Mouse (Mus musculus): Measurements from ENCODE around the gene Sri.
"Not testable (repeated sequence)": the region's sequence is repeated elsewhere in the genome, so short reads cannot be mapped to it uniquely, and the experiment has no call there.

The Sri gene

DNA sequence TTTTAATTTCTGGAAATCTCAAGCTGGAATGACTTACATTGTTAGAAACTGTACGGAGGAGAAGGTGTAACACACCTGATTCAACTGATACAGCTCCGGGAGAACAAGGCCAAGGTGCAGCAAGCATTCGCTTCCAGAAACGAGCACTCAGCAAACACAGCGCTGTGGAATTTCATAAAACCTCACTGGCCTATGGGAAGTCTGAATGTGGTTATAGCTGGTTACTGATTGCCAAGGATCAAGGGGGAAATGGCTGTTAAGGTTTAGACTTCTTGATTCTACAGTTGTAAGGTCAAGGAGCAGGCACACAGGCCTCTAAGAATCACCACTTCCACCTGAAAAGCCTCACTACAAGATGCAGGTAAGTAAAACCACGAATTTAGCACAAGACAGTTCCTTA is at the start of gene Sri:
Sri (plus strand) TSS at position 224 of the 400 bp plus-strand sequence.
- in situ Hi-C loops (cut with MseI, MboI): no loop called here

DNA sequence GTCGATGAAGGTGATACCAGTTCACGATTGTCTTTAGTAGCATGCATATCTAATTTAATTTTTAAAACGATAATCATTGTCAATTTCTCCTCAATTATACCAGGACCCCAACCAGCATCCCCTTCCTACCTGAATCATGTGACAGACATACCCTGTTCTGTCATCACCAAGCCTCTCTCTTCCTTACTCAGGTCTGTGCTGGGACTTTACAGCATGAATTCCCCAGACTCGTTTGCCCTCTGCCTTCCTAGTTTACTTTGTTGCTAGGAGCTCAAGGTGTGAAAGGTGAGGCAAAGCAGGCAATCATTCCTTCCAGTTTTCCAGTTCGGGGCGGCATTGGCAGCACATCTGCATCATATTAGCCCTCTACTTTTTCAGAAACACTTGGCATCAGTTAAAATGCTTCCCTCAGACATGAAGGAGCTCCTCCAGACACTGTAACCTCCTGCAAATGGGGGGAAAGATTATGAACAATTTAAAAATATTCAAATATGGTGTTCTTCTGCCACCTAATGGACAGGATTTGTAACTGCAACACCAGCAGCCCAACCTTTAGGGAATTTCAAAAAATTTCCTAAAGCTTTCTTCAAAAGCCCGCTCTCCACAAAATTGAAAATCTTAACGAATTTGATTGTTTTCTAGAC is 49.4 kb upstream of the Sri start:
- in situ Hi-C loops (cut with MseI, MboI): loop anchor here in 1 of 2 experiments (25.0 kb wide), 1 partner anchor 384 kb away; no protein-coding TSS in a partner anchor

- in situ Hi-C loops (cut with MseI, MboI): loop anchor here in 1 of 2 experiments (25.0 kb wide), 1 partner anchor 385 kb away; no protein-coding TSS in a partner anchor
Observed at GRCm38 (mm10) chr5:7997086-7997485, 48.8 kb upstream of the Sri start.

DNA sequence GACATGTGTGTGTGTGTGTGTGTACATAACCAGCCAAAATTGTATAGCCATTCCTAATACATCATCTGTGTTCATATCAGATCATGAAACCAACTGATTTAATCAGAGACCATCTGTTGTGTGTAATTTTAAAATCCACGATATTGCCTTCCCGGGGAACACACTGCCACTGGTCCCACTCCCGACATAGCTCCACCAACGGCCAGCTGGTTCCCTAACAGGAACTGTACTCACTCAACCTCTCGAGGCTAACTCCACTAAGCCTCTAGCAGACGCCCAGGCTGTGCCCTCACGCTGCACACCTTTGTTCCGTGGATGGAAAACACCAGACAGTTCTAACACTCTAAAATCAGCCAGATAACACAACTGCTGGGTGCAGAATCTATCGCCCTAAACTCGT is 45.4 kb upstream of the Sri start:
- in situ Hi-C loops (cut with MseI, MboI): no loop called here

GRCm38 (mm10) chr5:8002827-8003226 is 43.1 kb upstream of the Sri start:
- in situ Hi-C loops (cut with MseI, MboI): no loop called here

- in situ Hi-C loops (cut with MseI, MboI): no loop called here
Observed at GRCm38 (mm10) chr5:8013276-8013675, 32.6 kb upstream of the Sri start.

GRCm38 (mm10) chr5:8034596-8034995 is 11.3 kb upstream of the Sri start:
- in situ Hi-C loops (cut with MseI, MboI): not testable (repeated sequence)

GRCm38 (mm10) chr5:8053827-8054226 is 7.9 kb downstream of the Sri start:
- in situ Hi-C loops (cut with MseI, MboI): no loop called here

DNA sequence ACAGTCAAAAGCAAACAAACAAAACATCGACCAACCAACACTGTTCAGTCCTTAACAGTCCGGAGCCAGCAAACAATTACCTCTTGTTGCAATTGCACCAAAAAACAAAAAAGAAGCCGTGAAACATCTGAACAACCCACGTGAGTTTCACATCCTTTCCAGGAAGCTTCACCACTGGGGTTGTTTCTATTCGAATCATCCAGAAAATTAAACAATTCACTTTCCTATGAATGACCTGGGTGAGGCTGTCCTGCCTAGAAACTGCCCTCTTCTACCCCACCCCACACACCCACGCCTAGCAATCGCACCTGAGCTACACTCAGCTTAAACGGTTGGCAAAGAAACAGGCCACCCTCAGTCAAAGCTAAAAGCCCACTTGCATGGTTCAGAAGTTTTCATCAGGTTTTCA is 9.8 kb downstream of the Sri start:
- in situ Hi-C loops (cut with MseI, MboI): no loop called here

GRCm38 (mm10) chr5:8056141-8057017 is 10.5 kb downstream of the Sri start:
- in situ Hi-C loops (cut with MseI, MboI): no loop called here

DNA sequence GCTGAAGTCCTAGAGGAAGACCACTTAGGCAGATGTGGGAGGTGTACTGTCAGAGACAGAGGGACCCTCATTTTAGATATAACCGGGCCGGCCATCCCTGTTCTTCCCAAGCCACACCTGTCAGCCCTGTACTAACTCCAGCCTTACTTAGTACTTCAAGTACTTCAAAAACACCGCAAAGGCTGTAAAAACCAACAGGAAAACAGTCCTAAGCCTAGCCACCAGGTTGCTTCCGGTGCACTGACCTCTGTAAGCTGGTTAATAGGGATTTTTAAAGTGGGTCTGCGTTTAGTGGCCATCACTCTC is 11.1 kb downstream of the Sri start:
- in situ Hi-C loops (cut with MseI, MboI): no loop called here

- in situ Hi-C loops (cut with MseI, MboI): no loop called here
Observed at GRCm38 (mm10) chr5:8058056-8058455, 12.2 kb downstream of the Sri start.

DNA sequence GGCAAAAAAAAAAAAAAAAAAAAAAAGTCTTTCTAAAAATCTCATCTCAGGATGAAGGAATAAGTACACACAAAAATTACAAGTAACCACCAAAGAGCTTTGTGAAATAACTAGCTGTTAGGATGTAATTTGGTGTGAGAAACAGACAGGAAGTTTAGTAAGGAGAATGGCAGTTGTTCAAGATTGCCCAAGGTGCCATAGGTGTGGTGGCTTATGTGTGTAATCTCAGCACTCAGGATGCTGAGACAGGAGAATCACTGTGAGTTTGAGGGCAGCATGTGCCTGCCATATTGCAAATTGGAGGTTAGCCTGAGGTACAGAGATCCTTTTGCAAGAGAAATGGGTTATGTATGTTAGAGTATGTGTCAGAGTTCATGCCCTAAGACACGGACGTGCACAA is 16.6 kb downstream of the Sri start:
- in situ Hi-C loops (cut with MseI, MboI): no loop called here

DNA sequence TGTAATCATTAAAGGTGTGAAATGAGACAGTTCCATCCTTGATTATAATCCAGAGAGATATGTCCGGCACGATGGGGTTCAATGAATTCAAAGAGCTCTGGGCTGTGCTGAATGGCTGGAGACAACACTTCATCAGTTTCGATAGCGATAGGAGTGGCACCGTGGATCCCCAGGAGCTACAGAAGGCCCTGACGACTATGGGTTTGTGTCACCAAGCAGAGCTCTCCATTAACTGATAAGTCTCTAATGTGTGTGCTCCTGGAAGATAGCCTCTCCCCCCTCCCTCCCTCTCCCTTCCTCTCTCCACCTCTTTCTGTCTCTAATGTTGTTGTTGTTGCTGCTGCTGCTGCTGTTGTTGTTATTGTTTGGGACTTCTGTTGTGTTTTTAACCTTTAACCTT is 17.3 kb downstream of the Sri start:
- in situ Hi-C loops (cut with MseI, MboI): no loop called here

GRCm38 (mm10) chr5:8073406-8073805 is 27.5 kb downstream of the Sri start:
- in situ Hi-C loops (cut with MseI, MboI): no loop called here

DNA sequence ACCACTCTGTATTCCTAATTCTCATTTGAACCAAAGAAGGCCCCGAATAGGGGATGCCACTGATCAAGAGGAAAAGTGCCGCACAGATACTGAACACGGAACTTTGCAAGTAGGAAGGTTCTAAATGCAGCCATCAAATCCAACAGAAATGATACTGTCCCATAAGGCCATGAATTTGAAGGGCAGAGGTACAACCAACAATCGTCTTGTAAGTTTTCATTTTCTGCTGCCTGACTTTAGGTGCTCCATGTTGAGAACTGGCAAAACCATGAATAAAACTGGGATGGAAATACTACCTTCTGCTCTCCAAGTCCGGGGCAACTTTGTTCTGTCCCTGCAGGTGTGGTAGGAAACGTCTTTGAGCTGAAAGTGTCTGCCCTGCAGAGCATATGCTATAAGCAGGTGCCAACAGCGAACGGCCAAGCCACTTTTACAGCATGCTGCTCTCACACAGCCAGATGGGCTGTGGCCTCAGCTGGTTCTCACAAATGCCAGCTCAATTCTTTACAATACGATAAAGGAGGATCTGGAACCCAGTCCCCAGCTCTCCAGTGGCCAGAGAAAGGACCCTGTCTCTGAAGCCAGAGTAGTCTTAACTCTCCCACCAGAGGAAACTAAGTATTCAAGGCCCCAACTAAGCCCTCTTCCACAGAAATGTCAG is 28.2 kb downstream of the Sri start:
- in situ Hi-C loops (cut with MseI, MboI): no loop called here

GRCm38 (mm10) chr5:8077481-8077880 is 31.6 kb downstream of the Sri start:
- in situ Hi-C loops (cut with MseI, MboI): no loop called here

DNA sequence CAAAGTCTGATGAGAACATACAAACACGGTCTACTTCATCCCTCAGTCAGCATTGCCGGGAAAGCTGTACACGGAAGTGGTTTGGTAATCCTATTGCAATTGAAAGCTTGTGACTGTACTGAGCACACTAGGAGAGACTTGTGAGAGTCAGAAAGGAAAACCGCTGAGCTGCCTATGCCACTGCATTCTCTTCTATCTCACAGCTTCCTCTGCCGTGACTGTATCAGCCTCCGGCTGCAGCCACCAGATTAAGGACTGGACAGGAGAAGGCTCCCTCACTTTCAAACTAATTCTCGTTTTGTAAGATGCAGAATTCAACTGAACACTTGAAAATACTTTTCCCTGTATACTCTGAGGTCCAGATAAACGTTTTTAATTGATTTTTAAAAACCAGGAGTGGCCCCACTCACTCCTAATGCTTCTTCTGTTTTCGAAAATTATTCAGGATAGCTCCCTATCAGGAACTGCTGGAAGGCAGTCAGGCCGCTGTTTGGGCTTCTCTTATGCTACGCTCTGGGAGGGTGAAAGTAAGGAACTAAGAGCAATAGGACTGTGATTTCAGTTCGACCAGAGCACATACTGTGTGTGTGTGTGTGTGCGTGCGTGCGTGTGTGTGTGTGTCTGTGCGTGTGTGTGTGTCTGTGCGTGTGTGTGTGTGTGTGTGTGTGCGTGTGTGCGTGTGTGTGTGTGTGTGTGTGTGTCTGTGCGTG is 37.1 kb downstream of the Sri start:
- in situ Hi-C loops (cut with MseI, MboI): no loop called here

DNA sequence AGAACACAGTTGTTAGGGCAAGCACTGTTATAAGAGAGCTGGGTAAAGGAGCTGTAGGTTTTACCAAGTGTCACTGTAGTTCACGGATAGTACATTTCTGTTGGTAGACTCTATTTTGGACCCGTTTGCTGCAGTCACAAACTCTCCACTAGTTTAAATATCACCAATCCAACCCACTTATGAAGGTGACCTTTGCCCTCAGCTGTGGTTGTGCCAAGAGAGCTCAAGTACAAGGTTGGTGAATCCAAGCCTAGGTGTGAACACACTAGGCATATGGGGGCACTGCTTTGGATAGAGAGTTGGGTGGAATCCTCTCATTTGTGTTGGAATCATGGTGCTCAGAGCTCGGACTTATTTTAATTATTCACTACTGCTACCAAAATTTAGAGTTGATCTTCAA is 39.8 kb downstream of the Sri start:
- in situ Hi-C loops (cut with MseI, MboI): no loop called here

DNA sequence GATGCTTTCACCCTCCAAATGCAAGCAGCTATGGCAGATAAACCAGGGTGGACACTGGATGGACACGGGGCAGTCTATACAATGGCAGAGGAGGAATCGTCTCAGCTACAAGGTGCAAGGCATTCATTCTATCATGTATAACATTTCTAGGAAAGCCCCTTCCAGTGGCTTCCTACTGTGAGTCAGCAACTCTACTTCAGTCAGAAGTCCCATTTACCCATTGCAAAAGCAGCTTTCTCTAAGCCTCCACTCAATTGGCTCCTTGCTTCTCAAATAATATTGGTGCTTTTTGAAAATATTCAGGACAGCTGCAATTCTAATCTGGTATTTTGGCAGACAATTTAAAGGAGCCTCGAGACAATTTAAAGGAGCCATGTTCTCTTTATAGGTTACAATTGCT is 42.3 kb downstream of the Sri start:
- in situ Hi-C loops (cut with MseI, MboI): no loop called here

- in situ Hi-C loops (cut with MseI, MboI): no loop called here
Observed at GRCm38 (mm10) chr5:8094921-8095320, 49.0 kb downstream of the Sri start.

DNA sequence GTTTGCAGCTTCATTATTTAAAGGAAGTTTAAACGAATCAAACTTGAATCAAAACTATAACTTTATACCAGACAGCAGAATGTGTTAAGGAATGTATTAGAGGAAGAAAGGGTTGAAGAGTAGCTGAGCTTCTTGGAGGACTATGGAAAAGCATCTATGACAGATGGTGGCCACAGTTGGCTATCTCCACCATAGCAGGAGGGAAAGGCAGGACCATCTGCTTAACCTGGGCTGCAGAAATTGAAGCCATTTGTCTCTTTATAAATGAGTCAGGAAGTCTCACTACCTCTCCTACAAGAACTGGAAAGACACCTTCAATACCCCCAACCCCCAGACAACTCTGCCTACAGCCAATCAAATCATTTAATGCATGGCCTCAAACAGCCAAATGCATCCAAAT is 49.8 kb downstream of the Sri start:
- in situ Hi-C loops (cut with MseI, MboI): no loop called here
